In genomic region chr1:55874143-55874867, GRCm38 (mm10) we compare ENCODE assay signal across 8 mouse cellular contexts.
A peak's percentile ranks its signal among the peaks of the same experiment; 100 is the strongest.
DNase-seq lines count a peak whose midpoint lies in the region; ATAC-seq and TF ChIP-seq lines count a peak whose summit lies in the region.

No protein-coding gene starts in this region.

- peak; percentile 89 for TF ChIP-seq CTCF in liver, embryonic 14.5 days (IDR thresholded peaks at IDR 0.05; ENCODE audit: low read depth)

- no peak for ATAC-seq in liver, embryonic 14.5 days (ENCODE audit: insufficient read depth)
- ATAC-seq in neural tube, embryonic 13.5 days (ENCODE audit: low read depth), result peak; percentile 85

- H3K36me3 ChIP-seq in liver, embryonic 14.5 days (replicated peaks; ENCODE audit: control insufficient read depth, insufficient read depth, low read depth), result no peaks in the 10 kb centered on the region
- no peaks in the 10 kb centered on the region for H3K36me3 ChIP-seq in neural tube, embryonic 13.5 days

- no peak overlapping the region for H3K9ac ChIP-seq in liver, embryonic 14.5 days (replicated peaks)
- H3K9ac ChIP-seq in neural tube, embryonic 13.5 days, result no peak overlapping the region

- no peaks in the 10 kb centered on the region for H3K9me3 ChIP-seq in liver, embryonic 14.5 days (ENCODE audit: control insufficient read depth, low read length)
- H3K9me3 ChIP-seq in neural tube, embryonic 13.5 days, result no peaks in the 10 kb centered on the region

- no peak overlapping the region for H3K4me3 ChIP-seq in liver, embryonic 14.5 days (ENCODE audit: insufficient read depth in 1 of 2, low read depth in 2 of 2, low read length in 2 of 2)
- no peak overlapping the region for H3K4me3 ChIP-seq in neural tube, embryonic 13.5 days

- 17% methylated on average over 7 of the region's 7 CpGs for WGBS in liver, embryonic 14.5 days (ENCODE audit: insufficient replicate concordance)
- 23% methylated on average over 7 of the region's 7 CpGs for WGBS in neural tube, embryonic 13.5 days

- intact Hi-C loops in gastrocnemius, postnatal 36 days (cut with DNase I), result loop anchor here (2.0 kb wide), 1 partner anchor 470 kb away; the partner anchor contains the start of gene Plcl1

- no peak overlapping the region for H3K4me2 ChIP-seq in liver, embryonic 14.5 days (ENCODE audit: low read depth)
- H3K4me2 ChIP-seq in neural tube, embryonic 13.5 days, result no peak overlapping the region

- H3K27ac ChIP-seq in liver, embryonic 14.5 days, result no peak overlapping the region
- H3K27ac ChIP-seq in neural tube, embryonic 13.5 days (replicated peaks), result no peak overlapping the region

- no peaks in the 10 kb centered on the region for H3K4me1 ChIP-seq in liver, embryonic 14.5 days (replicated peaks; ENCODE audit: control insufficient read depth in 2 of 2, insufficient read depth in 2 of 2, low read length in 1 of 2)
- H3K4me1 ChIP-seq in neural tube, embryonic 13.5 days (replicated peaks), result no peaks in the 10 kb centered on the region

- TF ChIP-seq EP300 in liver, embryonic 14.5 days (IDR thresholded peaks at IDR 0.05; ENCODE audit: low read depth), result no peak

- DNase-seq in CD4-positive helper T cell, adult 2 months (ENCODE audit: low read depth, low spot score), result peak; percentile 52
- DNase-seq in adrenal gland, adult 18-20 months (ENCODE audit: low spot score in 2 of 2), result peak; percentile 52 to 56
- DNase-seq in embryo, embryonic 10 days (ENCODE audit: low spot score), result peak; percentile 87
- DNase-seq in gastrocnemius, postnatal 36 days, result peak; percentile 39 to 47
- DNase-seq in kidney, postnatal 10 days, result peak; percentile 82
- peak; percentile 9 to 31 (median 26) for DNase-seq in liver, embryonic 14.5 days (ENCODE audit: low read depth in 3 of 3, low spot score in 3 of 3)
- DNase-seq in thymus, adult 18-20 months, result peak; percentile 3 to 6

- H3K27me3 ChIP-seq in liver, embryonic 14.5 days (ENCODE audit: control insufficient read depth, insufficient read depth, low read length), result no peaks in the 10 kb centered on the region
- H3K27me3 ChIP-seq in neural tube, embryonic 13.5 days, result no peaks in the 10 kb centered on the region

Comparison
In these comparisons a context has a peak if more than half of its experiments do, and no peak if none do; other contexts are left out.
1. DNase-seq: peak in every context shown above with its lines; median percentile 87 in embryo, embryonic 10 days; 82 in kidney, postnatal 10 days; 54 in adrenal gland, adult 18-20 months; 52 in CD4-positive helper T cell, adult 2 months; 43 in gastrocnemius, postnatal 36 days; 26 in liver, embryonic 14.5 days; 4 in thymus, adult 18-20 months.